Mouse (Mus musculus) yolk sac, embryonic 10.5 days (tissue): Measurements from ENCODE around the gene Mmp8.

Experiments used
- DNase-seq: peaks from one replicate; pipeline ENCODE4 v3.0.0-alpha.2; 2017; ENCODE audit warnings: low spot score

Mmp8 gene

DNA sequence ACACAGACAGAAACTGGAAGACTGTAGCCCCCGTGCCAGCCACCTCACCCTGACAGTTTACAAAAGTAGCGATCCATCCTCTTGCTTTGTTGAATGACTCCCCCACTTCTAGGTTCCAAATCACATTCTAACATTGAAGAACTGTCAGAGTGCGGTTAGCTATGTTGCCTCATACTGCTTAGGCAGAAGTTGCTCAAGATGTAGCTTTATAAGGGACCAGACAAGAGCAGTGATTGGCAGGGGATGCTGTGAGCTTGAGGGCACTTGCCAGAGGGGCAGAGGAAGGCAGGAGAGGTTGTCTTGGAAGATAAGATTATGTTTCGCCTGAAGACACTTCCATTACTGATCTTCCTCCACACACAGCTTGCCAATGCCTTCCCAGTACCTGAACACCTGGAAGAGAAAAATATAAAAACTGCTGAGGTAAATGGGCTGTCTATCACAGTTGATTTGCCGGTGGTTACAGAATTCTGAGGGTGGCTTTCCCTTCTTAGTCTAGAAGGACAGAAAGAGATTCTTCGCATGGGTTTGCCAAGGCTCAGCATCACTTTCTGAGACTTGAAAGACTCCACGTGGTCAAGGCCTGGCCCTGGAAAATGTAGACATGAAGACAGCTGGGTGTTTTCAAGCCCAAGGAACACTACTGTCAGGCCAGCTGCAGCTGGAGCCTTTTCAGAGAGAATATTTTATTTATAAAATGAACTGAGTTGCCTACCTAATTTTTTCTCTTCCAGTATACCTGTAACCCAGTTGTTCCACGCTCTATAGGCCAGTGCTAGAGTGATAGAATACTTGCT, at the start of gene Mmp8:
Mmp8 (plus strand) TSS at position 236 of the 797 bp plus-strand sequence.
- no peak for DNase-seq

DNA sequence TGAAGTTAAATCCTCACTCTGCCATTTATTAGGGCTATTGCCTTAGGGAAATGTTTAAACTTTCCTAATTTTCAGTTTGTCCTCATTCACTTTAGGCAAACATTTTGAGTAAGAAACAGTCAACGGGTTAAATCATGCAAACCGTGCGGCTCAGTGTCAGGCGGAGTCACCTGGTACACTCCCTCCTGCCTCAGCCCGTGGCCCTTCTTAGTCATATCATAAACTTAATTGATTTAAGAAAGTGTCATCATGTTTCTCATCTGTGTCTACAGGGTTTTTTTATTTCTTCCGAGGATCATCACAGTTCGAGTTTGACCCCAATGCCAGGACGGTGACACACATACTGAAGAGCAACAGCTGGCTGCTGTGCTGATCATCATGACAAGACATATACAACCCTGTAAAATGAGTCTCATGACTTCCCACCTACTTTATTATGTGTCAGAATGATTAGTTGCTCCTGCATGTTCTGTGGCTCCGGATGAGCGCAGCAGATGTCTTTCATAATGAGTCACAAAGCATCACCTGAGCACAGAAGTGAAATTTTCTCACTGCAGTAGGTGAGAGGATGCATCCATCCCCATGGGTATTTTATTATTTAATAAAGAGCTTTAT, 48.5 kb upstream of the Mmp8 start:
- DNase-seq = no peak

DNA sequence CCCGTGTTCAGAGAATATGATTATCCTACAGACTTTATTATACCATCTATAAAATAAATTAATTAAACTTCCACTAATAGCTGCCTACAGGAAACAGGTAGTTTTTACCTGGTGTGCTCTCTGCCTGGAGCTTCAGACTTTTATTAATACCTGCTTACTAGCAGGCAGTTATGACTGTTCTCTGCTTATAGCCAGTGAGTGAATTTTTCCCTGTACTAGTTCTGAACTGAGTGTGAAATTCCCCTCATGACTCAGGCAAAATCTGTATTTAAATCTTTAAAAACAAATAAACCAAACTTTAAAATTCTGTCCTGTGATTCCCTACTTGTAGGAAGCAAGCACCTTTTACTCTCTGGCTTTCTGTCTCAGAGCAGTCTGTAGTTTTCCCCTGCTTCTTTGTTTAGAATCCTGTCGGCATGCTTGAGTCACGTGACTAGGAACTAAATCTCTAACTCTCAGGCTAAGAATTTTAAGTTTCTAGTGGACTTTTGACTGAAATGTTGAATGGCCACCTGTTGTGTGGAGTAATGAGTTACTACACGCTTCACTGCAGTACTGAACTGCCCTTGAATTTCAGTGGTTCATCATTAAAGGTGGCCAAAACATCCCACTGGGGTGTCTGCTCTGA, 40.2 kb upstream of the Mmp8 start:
- no peak for DNase-seq

DNA sequence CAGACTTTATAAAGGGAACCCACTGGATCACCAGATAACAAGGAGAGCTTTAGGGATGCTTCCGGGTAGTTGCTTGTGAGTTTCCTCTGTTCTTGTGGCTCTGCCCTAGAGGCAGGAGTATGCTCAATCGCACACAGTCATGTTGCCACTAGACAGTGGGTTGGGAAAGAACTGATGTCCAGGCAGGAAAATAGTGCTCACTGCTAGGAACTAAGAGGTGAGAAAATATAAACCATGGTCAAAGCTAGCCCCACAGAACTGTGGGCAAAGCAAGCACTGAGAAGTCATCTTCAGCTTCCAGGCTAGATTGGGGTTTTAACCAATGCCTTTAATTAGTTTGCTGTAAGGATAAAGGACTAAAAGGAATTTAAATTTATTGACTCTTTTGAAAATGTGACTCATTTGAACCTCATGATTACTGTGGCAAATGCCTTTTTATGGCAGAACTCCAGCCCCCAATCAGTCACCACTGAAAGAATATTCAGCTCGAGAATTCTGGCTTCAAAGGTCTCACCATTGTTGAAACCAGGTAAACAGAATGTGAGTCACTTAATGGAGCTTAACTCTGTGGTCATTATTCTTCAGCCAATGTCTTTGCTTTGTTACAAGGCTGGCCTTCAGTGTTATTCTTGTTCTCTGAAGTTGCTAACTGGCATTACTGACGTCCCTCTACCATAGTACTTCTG, 31.9 kb upstream of the Mmp8 start:
- no peak for DNase-seq

DNA sequence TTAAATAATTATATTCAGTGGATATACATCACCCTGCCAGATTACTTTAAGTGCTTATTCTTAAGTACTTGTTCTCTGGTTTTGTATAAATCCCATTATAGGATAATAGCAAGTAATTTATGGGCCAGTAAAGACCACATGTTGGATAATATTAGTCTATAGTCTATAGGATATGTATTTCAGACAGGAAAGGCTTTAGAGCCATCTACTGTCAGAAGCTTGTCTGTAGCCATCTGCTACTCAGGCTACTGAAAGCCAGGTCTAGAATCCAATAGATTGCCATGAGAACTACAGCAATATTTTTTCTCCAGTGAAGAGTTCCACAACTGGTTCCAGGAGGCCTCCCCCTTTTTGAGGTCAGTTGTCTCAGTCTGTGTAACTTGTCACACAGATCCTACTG, 15.5 kb upstream of the Mmp8 start:
- DNase-seq = no peak

DNA sequence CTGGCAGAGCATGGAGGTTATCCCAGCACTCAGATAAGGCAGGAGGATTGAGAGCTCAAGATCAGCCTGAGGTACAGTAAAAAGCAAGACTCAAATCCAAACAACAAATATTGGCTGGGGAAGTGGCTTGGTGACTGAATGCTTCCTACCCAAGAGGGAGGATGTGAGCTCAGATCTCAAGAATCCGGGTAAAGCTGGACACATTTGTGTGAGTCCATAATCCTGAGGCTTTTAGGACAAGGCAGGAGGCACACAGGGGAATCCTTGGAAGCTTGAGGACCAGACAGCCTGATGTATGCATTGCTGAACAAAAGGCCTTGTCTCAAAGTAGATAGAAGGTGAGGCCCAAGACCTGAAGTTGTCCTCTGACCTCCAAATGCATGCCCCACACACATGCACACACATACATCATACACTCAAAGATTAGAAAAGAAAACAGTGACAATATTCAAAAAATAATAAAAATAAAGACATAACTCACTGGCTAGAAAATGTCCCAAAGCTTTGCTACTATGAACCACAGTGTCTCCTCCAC, 13.3 kb upstream of the Mmp8 start:
- DNase-seq = no peak

DNA sequence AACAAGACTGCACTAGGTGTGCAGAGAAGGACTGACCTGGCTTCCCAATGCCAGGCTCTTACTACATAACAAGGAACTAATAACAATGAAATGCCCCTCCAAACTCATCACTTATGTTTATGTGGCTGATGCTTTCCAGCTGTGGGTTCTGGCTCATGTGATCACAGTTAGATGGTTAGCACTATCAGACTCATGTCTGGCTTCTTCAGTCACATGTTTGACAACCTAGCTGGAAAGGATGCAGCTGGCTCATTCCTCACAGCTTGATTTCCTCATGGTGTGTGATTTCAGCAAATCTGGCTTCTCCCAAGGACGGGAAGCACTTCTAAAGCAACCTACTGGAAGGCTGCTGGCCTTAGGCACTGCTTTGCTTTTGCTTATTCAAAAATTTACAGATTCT, 12.8 kb upstream of the Mmp8 start:
- DNase-seq = no peak

DNA sequence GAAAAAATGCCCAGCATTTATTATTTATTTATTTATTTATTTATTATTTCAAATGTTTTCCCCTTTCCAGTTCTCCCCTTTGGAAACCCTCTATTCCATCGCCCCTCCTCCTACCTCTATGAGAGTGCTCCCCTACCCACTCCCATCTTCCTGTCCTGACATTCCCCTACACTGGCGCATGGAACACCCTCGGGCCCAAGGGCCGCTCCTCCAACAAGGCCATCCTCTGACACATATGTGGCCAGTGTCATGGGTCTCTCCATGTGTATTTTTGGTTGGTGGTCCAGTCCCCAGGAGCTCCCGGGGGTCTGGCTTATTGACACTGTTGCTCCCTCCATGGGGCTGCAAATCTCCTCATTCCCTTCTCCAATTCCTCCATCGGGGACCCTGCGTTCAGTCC, 12.3 kb upstream of the Mmp8 start:
- no peak for DNase-seq

DNA sequence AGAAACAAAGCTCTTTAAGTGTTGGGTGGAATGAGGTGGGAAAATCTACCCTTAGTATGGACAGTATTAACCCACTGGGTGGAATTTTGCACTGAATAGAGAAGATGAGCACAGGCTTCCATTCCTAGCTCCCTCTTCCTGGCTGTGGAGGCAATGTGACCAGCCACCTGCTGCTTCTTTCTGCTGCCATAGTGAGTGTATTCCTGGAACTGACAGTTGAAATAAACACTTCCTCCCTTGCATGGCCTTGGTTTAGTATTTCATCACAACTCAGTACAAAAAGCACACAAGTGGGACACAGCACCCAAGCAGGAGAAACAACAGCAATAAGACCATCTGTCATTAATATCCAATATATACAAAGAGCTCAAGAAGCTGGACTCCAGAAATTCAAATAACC, 6.3 kb upstream of the Mmp8 start:
- DNase-seq = no peak

DNA sequence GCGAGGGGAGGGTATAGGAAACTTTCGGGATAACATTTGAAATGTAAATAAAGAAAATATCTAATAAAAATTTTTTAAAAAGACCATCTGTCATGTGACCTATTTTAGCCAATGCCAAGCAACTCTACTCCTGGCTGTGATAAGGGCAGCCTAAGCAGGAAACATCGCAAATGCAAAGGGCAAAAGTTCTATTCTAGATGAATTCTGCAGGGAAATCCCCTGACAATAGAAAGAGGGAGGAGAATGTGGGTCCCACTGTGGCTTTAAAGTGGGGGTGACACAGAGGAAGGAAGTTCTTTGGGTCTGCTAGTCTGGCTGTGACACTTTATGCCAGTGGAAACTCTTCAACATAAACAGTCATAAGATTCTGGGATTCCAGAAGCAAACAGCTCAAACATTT, 4.7 kb upstream of the Mmp8 start:
- no peak for DNase-seq

DNA sequence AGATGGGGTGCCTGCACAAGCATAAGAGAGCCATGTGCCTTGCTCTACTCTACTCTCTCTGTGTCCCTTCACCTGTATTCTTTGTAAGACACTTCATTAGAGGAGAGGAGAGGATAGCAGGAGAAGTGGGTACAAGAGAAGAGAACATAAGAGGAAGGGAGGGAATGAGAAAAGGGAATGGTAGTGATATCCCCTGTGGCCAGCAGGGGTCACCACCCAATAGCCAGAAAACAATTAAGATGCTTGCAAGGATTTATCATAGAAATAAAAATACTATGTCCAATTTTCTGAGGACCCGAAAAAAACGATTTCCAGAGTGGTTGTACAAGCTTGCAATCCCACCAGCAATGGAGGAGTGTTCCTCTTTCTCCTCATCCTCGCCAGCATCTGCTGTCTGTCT, 3.9 kb upstream of the Mmp8 start:
- DNase-seq = no peak

DNA sequence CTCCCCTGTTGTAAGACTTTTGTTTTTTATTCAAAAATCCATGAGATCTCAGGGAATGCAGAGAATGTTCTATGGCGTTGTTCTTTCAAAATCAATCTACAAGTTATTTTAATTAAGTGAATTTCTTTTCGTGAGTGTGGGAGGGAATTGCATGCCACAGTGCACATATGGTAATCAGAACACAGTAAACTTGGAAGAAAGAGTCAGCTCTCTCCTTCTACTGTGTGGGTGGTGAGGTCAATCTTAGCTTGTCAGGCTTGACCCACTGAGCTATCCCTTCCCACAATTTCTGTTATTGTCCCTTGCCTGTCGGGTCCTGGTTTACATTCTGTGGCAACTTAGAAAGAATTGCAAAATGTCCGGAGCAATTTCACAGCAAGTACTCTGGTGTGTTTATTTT, 1.8 kb downstream of the Mmp8 start:
- DNase-seq = no peak

DNA sequence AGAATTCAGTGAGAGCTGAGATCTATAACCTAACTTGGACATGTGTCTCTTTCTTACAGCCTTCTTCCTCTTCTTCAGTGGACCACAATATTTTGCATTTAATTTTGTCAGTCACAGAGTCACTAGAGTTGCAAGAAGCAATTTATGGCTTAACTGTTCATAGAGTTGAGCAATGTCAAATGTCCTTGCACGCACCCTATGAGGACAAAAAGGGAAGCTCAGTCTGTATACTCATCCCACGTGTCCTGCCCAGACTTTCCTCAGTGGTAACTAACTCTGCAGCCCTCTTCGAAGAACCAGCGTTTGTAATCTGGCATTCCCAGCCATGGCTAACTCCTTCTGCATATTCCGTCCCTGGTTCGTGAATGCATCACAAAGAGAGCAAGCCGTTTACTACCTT, 9.1 kb downstream of the Mmp8 start:
- DNase-seq = no peak

DNA sequence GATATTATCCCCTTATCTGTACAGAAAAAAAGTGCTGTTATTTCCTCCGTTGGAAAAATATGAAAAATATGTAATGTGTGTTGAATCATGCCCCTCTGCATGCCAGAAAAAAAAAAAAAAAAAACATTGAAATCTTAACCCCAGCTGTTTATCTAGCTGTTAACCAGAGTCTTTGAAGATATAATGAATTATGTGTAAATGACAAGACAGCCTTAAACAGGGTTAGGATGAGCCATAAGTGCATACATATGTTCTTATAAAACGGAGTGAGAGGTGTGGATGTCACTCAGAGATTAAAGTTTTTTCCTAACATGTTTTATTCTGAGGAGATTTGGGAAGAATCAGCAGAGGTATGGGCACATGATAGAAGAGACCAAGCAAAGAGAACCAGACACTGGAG, 9.7 kb downstream of the Mmp8 start:
- DNase-seq = no peak

DNA sequence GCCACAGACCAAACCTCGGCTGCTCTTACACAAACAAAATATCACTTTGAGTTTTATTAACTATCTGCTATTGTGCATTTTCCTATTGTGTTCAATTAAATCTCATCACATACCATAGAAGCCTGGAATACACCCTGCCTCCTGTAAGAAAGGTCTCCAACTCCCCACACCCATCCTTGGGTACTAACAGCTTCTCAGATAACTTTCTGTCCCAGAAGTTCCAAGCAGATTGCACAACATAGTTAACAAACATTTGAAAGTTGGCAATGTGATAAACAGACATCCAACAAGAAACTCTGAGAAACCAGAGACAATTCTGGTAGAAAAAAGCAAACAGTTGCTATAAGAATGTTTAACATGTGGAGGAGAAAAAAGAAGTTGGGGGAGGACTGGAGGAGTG, 12.2 kb downstream of the Mmp8 start:
- DNase-seq = no peak

DNA sequence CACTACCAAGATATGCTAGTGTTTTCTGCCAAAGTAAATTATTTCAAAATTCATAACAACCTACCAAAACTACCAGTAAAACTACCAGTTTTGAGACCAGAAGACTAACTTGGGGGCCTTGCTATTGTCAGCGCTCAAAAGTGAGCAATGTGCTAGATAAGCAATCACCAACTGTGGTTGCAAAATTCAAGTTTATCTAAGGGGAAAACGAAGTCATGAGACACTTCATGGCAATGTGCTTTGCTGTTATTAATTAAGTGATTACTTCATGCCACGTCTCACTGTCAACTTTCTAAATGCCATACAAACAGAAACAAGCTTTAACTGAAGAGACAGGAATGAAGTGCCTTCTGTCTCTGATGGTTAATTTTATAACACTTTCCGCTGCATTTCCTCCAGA, 12.9 kb downstream of the Mmp8 start, which contains the start of gene Mmp27:
Mmp27 (plus strand) TSS at position 235 of the 400 bp plus-strand sequence.
- no peak for DNase-seq

DNA sequence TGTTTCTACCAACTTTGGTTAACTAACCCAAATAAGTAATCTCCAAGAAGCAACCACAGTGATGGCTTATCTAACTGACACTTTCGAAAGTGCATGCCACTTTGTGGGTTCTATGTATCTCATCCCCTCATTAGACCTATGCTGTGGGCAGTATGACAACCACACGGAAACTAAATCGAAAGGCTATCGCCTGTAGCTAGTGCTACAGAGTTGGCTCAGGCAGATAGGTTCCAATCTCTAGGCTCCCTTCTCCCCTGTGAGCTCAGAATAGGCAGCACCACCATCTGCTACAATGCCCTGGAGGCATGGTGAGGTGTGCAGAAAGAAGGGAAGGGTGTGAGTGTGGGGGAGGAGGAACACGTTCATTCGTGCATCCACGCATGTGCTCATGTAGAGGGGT, 13.9 kb downstream of the Mmp8 start:
- no peak for DNase-seq

DNA sequence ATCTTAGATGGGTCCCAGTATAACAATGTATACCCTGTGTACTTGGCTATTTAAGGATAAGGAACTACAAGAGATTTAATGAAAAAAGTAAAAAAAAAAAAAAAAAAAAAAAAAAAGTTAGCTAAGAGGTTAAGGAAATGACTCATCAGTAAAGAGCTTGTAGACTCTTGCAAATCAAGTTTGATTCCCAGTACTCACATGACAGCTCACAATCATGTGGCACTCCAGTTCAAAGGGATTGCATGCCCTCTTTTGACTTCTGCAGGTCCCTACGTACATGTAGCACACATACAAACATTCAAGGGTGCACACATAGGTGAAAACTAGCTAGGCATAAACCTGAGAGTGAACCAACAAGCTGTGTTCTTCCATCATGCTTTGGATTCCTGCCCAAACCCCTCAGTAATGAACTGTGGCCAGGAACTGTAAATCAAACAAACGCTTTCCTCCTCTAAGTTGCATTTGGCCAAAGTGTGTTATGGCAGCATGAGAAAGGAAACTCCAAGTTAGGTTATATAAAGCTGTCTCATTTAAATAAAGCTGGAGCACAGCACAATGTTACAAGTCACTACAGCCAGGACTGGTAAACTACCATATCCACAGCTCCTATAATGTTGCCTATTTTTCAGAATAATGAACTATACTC, 14.5 kb downstream of the Mmp8 start:
- no peak for DNase-seq

DNA sequence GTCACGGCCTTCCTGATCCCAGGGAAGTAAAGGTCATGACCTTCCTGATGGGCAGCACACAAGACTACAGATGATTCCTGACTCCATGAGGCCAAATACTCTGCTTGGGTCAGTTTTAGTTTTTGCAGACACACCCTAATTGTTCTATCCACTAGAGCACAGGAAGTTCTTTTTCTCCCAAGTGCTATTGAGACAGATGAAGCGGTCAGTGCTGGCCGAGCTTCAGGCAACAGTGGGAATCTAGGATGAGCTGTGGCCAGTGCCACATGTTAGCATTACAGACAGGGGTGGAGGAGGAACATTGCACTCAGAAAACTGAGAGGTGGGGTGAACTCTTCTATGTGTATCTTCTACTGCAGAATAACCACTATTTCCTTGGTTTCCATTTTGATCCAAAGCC, 17.3 kb downstream of the Mmp8 start:
- no peak for DNase-seq

DNA sequence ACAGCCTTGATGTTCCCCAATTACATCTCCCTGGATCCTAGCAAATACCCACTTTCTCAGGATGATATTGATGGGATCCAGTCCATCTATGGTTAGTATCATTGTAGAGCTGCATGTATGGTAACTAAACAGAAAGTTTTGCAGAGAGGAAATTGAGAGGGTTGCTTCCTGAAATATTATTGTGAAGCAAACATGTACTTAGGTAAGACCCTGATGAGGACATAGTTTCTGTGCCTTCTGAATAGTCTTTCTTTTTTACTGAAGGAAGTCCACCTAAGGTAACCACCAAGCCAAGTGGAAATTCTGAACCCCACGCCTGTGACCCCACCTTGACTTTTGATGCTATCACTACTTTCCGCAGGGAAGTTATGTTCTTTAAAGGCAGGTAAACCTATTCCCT, 19.1 kb downstream of the Mmp8 start:
- DNase-seq = no peak

DNA sequence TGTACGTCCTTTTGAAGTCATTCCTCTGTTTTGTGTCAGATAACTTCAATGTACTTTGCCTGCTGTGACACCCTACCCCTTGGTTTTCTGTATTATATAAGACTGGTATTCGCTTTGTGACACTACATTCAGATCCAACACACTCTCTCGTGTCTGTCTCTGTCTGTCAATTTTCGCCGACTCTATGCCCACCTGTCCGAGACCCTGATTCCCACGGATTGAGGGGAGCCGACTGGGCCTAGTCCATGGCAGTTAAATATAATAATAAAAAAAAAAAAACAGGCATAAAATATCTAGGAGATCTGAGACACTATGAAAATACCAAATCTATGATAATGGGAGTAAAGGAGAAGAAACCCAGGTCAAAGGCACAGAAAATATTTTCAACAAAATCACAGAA, 31.8 kb downstream of the Mmp8 start:
- no peak for DNase-seq

DNA sequence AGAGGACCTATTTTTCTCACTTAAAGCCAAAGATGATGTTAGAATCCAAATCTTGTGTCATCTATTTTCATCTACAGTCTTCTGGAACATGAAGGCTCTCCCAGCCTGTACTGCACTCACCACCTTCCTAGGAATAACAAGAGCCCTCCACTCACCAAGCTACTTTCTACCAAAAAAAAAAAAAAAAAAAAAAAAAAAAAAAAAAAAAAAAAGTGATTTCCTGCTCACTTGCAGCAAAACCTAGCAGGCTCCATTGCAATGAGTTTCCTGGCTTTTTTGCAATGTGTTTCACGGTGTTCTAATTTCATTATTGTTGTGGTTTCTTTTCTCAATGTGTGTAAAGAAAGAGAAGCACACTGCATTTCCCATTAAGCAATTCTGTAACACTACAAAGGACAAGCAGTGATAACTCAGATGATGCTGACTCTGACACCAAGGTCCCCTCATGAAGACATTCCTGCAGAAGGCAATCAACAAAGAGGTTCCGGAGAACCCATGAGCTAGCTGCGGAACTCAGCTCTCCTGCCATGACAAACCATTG, 35.1 kb downstream of the Mmp8 start:
- no peak for DNase-seq
